Mouse (Mus musculus): ENCODE measurements around the gene Slc16a13.

The Slc16a13 gene

DNA sequence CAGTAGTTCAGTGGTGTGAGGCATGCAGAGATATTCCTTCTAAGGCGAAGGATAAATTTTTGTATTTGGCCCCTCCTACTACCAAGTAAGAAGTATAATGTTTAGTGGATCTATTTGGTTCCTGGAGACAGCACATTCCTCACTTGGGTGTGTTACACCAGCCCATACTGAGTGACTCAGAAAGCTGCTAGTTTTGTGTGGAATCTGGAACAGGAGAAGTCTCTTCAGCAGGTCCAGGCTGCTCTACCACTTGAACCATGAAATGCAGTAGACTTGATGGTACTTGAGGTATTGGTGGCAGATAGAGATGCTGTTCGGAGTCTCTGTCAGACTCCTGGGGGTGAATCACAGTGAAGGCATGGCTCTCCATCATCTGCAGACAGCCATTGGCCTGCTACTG is 10.2 kb downstream of the Slc16a13 start:
- no peak for DNase-seq

DNA sequence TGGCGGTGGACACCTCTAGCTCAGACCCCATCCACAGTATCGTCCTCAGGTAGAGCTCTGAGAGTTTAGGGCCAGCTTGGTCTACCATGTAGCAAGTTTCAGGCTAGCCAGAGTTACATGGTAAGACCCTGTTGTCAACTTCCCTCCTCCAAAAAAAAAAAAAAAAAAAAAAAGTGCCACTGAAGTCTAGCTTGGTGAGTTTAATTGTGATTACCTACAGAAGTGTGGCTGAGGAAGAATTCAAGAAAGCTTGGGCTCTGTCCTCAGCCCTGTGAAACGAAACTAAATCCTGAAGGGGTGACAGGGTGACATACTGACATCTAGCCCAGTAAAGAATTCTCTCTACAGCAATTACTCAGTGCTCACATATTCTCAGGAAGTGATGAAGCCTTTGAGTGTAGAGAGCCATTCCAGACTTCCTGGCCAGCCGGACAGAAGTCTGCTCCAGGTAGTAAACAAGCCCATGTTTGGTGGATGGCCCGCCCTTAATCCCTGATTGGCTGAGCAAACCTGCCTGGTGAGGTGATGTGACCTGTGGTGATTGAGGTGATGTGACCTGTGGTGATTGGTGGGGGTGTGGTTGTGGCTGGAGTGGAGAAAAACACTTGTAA is 12.0 kb downstream of the Slc16a13 start:
- DNase-seq = no peak

DNA sequence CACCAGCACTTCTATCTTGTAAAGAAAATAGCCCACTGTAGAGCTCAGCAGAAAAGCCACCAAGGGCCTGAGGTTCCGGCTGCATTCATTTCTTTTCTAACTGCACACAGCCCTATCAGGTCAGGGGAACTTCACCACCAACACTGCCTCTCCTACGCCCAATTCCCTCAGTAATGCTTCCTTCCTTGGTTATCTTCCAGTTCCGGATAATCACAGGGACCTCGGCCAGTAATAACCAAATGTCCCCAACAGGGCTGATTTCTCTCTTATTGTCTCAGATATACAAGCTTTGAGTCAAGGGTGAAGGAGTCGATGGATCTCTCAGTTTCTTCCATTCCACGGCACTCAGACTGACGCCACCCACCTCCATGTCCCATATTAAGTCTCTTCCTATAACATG is 13.6 kb downstream of the Slc16a13 start:
- DNase-seq = no peak

DNA sequence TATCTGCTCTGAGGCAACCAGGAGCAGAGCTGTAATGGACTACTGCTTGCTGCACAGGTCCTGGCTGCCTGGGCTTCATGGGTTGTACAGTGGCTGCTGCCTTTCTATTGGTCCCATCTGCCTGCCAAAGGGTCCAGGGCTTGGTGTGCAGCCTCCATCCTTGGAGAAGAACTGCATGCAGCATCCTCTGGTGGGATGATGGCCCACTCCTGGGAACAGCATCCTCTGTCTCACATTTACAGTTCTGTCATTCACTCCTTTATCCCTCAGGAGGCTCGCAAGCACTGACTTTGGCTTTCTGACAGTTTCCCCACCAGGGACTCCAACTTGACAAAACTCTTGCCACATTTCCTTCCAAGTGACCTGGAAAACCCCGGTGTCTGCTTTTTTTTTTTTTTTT is 14.1 kb downstream of the Slc16a13 start:
- DNase-seq = no peak

DNA sequence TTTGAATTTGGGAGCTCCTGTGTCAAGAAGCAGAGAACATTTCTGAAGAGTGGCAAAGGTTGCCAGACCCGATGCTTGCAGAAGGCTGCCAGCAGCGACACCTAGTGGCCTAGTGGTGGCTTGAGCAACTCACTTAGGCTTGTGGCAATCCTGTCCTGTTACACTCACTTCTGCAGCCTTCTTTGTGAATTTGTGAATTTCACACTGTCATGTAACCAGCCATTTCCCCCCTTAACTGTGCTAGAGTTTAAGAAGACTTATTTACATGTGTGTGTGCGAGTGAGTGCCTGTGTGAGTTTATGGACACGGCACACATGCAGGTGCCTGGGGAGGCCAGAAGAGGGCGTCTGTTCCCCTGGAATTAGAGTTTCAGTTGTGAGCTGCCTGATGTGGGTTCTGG is 19.2 kb downstream of the Slc16a13 start:
- peak; percentile 94 to 96 for DNase-seq

DNA sequence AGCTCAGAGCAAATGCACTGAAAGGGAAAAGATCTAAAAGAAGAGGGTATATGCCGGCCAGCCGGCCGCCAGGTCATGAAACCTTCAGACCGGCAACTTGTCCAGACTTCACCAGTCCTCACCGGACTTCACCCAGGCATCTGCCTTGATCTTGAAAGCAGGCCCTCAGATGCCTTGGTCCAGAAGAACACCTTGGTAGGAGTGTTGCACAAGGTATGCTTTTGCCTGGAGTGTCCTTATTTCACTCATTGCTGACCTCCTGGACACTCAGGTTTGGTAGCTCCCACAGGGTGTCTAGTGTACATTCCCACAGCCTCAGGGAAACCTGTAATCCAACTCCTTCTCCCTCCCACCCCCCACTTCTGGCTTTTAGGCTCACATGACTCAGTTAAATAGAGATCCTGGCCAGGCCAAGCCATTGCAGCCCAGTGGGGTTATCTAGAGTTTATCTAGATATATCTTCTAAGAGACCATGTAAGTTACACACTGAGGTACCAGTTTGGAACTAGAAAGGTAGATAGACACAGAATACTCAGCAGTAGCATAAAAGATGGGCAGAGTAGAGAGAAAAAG is 20.7 kb downstream of the Slc16a13 start:
- no peak for DNase-seq

DNA sequence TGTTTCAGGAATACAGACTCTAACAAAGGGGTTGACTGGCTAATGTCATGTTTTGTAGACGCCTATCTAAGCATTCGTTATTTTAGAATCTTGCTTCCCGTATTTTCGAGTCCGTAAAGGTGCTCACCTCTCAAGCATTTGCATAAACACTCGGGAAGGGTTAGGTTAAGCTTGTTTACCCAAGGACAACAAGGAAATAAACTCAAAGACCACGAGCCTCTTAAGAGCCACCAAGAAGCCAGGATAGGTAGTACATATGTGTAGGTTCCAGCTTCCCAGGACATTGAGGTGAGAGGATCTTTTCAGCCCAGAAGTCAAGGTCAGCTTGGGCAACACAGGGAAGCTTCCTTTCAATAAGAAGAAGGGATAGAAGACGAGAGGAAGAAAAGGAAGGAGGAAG is 21.8 kb downstream of the Slc16a13 start:
- no peak for DNase-seq

DNA sequence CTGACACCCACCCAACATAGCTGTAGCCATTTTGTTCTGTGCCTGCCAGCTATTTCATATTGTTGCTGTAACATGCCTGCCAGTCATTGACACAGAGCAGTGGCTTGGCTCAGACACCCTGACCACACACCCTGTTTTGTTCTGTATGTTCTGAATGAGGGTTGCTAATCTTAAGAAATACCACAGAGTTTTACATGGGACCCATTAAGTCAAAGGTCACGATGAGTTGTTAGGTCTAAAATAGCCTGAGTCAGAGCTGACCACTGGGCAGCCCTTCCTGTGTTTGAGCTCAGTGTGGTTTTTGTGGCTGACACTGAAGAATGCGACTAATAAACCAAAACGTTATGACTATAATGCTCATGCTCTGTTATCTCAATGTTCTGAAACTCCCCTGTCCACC is 22.5 kb downstream of the Slc16a13 start:
- no peak for DNase-seq

DNA sequence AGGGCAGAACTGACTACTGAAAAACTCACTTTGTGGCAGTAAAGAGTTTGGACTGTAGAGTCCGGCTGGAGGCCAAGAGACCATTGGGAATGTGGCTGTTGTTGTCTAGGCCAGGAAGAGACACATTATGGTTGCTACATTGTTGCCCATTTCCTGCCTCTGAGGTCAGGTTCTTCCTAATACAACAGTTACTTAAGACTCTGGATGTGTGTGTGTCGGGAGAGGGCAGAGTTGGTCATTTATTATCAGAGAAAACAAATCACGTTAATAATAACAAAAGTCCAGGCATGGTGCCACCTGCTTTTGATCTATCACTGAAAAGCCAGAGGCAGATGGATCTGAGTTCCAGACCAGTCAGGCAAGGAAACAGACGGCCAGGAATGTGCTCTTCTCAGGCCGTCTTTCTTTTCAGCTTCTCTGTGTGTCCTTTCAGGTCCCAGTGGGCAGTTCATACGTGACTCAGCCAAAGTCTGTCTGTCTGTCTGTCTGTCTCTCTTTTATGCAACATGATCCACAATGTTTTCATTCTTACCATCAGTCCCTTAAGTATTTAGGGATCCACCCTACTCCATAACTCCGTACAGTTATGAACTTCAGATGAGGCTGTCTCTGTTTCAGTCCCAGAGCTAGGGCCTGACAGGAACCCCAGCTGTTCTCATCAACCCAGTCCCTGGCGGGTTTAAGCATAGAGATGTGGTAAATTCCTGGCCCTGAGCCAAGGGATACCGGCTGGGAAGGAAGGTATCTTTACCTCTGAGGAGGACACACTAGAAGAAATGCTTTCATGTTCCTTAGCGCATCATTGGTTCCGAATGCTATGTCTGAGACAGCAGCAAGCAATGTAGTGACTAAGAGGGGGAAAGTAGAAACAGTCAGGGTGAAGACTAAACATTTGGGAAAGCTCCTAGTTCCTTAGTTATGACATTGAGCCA is 27.2 kb downstream of the Slc16a13 start:
- no peak for DNase-seq

DNA sequence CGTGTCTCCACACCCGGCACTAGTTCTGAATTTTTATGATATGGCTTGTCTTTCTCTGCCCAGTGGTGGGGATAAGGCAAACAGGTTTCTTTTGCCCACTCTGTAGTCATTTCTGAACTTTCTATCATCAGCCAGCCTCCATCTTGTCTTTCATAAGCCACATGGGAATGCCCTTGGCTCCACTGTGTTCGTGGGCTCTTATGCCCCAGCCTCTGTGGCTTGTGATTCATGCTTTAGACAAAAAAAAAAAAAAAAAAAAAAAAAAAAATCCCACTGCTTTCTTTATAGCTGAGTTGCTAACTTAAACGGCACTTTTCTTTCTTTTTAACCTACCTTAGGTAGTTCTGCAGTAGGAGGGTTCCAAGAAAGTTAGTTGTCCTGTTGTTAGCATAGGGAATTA is 28.7 kb downstream of the Slc16a13 start:
- DNase-seq = no peak

DNA sequence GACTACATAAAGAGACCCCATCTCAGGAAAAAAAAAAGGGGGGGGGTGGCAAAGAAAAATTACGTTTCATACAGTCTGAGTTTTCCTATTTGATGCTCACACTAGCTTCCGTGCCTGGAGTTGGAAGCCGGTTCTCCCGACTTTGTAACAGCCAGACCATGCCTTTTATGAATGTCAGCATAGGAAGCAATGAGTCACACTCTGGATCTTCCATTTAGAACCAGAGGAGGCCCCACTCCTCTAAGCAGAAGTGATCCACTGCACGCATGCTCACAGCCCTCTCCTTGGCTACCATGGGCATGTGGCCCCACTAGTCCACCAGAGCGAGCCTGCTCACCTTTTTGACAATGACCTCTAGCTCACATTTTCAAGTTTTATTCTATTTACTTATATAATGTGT is 29.7 kb downstream of the Slc16a13 start:
- DNase-seq = no peak

DNA sequence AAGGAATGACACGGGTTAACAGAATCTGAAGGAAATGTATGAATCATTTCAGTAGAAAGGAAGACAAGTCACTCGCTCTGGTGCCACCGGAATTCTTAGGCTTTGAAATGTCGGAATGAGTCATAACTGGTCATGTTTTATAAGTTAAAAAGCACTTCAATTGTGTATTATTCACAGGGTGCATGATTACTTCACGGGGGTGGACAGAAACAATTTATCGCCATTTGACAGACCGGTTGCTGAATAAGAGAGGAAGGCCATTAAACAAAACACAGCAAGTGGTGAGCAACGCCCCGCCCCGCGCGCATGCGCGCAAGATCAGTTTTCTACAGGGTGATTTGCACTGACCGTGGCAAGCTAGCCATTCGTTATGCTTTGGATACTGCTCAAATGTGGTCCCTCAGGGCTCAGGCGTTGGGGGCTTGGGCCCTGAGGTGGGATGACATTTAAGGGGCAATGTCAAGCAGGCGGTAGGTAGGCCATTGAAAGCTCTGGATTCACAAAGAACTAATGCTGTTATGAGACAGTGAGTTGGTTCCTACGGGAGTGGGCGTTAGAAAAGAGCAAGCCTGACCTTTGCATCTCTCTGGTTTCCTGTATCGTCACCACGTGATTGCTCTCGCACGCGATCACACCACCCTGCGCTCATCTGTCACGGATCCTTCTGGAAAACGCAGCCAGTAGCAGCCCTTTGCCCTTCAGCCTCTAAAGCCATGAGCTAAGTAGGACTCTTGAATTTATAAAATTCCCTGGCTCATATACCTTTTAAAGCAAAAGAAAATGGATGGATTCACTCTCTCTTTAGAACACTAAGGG is 31.3 kb downstream of the Slc16a13 start:
- no peak for DNase-seq

DNA sequence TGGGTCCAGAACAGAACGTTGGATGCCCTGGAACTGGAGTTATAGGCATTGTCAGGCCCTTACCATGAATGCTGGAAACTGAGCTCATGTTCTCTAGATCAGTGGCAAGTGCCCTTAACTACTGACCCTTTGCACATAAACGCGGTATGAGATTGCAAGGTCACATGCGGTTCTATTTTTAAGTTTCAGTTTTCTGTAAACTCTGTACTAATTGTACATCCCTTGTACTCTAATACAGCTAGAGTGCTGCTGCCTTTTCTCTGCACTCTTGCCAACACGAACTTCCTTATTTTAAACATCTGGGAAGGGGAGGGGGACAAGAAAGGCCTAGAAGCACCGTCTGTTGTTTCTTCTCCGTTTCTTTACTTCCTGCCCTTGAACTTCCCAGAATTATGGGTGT is 35.7 kb downstream of the Slc16a13 start:
- DNase-seq = no peak

DNA sequence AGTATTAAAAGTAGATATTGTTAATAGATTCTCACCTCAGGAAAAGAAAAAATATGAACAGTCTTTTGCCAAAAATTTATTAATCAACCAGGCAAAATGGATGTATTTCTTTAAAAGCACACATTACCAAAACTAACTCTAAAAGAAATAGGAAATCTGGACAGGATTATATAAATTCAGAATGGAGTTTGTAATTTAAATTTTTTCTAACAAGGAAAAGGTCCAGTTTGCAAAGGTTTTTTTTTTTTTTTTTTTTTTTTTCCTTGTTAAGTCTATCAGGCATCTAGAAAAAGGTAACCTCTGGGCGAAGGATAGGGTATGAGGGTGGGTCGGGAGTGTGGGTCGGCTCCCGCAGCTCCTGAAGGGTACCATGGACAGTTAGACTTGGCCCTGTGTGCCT is 40.4 kb downstream of the Slc16a13 start:
- DNase-seq = no peak

DNA sequence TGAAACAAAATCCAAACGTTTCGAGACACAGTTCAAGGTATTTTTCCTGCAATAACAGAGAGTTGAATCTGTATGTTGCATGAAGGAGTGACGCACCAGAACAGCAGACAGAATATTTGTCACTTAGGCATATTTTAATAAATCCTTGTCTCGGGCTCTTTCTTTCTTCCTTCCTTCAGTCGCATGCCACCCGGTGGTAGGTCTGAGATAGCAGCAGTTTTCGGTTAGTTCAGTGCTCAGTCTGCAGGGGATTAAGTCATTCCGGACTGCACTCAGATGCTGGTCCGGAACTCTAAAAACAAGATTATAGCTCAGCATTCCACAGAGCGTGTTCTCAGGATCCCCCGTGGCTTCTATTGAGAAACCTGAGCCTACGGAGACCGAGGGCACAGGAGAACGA is 41.5 kb downstream of the Slc16a13 start:
- DNase-seq = peak; percentile 69 to 72

DNA sequence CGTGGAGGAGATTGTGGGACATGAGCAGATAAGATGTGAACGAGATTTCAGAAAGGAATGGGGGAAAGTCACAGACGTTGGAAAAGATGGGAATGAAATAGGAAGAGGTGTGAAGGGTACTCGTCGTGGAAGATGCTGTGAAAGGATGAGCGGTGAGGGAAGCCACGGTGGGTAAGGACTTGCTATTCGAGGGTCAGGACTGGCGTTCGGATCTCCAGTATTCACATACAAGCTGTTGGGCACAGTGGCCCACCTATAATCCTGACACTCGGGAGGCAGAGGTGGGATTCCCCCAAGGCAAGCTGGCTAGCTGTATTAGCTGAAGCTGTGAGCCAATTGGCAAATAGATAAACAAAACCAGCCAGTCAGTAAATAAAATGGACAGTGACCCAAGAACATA is 42.1 kb downstream of the Slc16a13 start:
- peak in 1 of 2 experiments; percentile 14 for DNase-seq

DNA sequence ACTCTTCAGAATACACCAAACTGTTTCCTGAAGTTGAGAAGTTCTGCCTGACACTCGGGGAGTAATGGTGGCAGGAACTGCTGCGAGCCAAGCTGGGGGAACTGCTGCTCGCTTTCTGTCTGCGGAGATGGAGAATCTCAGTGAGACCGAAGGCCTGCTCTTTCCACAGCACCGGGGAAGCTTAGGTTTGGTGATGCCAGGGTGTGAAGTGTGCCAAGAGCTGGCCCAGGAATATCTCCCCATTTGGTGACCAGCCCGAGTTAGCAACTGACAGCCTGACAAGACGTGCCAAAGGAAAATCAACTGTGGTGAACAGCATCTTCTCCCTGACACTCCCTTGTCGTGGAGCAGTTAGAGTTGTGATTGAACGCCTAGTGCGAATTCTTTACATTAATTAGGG is 42.6 kb downstream of the Slc16a13 start:
- DNase-seq = peak; percentile 67 to 78

DNA sequence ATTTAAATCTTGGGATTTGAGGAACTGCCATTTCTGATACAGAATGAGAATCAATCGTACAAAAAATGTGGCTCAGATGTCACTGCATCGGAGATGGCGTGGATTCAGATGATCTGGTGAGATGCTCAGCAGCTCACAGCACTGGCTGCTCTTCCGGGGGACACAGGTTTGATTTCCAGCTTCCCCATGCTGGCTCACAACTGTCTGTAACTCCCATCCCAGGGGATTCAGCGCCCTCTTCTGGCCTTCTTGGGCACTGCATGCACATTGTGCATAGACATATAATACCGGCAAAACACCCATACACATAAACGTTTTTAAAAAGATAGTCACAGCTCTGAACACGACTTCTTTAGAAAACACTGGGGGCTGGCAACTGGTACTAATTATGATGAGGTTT is 43.2 kb downstream of the Slc16a13 start:
- DNase-seq = peak; percentile 52 to 71

DNA sequence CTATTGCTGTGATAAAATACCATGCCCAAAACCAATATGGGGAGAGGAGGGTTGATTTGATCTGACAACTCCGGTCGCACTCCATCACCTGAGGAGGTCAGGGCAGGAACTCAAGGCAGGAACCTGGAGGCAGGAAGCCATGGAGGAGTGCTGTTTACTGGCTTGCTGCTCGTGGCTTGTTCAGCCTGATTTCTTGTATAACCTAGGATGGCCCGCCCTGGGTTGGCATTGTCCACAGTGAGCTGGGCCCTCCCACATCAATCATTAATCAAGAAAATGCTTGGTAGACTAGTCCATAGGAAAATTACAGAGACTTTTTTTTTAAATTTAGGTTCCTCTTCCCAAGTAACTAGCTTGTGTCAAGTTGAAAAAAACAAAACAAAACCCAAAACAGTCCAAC is 46.4 kb downstream of the Slc16a13 start:
- no peak for DNase-seq

DNA sequence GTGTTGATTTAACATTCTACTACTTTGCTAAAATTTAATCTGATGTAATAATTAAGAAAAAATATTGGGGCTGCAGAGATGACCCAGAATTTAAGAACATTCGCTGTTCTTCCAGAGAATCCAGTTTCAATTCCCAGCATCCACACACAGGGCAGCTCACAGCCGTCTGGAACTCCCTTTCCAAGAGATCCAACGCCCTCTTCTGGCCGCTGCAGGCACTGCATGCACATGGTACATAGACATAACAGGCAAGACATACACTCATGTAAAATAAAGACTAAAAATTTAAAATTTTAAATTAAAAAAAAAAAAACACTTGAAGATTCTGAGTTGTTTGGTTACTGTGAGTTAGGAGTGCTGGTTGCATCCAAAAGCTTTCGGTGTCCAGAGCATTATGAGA is 48.6 kb downstream of the Slc16a13 start:
- peak; percentile 49 to 57 for DNase-seq

DNA sequence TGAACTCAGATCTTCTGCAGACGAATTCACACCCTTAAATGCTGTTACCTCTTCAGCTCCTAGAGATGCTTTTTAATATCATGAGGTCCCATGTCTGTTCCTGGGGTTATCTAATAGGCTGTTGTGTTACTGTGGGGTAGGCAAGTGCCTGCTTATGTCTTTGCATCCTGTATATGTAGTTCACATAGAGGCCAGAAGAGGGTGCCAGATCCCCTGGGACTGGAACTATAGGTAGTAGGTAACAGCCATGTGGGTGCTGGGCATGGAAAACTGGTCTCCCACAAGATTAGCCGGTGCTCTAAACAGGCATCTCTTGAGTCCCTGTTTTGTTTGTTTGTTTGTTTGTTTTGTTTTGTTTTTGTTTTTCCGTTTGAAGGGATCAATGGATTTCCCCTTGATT is 49.0 kb downstream of the Slc16a13 start:
- peak; percentile 47 to 61 for DNase-seq

DNA sequence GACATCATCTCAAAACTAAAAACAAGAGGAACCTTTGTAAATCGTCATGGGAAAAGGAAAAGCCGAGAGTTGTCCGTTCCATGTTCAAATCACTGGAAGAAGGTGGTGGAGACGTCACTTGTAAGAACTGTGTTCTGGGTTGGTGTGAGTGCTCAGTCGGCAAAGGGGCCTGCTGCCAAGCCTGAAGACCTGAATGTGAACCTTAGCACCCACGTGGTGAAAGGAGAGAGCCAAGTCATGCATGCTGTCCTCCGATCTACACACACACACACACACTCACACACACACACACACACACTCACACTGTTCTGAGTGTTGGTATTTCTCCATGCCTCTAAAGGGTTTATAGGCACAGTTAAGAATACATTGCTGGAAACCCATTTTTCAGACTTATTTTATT is 49.7 kb downstream of the Slc16a13 start:
- peak; percentile 41 to 53 for DNase-seq

DNA sequence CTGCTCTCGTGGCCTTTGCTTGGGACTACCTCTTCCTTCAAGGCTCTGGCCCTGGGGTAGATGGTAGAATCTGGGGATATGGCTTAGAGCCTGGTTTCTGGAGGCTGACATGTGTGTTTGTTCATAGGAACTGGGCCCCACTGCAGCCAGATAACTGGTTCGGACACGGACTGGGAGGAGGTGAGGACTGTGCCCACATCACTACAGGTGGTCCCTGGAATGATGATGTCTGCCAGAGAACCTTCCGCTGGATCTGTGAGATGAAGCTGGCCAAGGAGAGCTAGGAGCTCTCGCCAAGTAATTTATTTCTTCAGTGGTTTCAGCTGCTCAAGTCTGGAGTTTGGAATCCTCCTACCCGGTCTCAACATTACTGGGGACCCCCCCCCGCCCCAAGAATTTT is 50.6 kb downstream of the Slc16a13 start:
- DNase-seq = peak; percentile 90 to 93

Measured in cerebellum, postnatal 10 days (tissue).